Mouse (Mus musculus) MEL (cell line): ENCODE data around the gene Acvr1. TPM values are rescaled to one million over a fixed set of nuclear protein-coding genes. Genes with fewer than 3 reads are reported as not detected.

Experiments
- DNase-seq: peaks from one replicate; pipeline ENCODE4 v3.0.0; 2011; ENCODE audit warnings: low read depth, low spot score
- H3K27ac ChIP-seq: 2 replicates; pipeline ENCODE4 v1.5.1; 2012; ENCODE audit warnings: low read depth, mild to moderate bottlenecking, control low read depth, low read length, moderate library complexity; ENCODE audit not compliant: control insufficient read depth
- H3K27me3 ChIP-seq, 2 experiments: fragments of 150-350 bp in 1 of 2; sonication (generic) in 1 of 2; 2 replicates each; pipeline ENCODE4 v1.6.1; 2012; ENCODE audit warnings: low read length in 2 of 2, mild to moderate bottlenecking in 2 of 2, improper control_type of control experiment in 1 of 2, moderate library complexity in 1 of 2; ENCODE audit not compliant: insufficient read depth in 2 of 2, control insufficient read depth in 1 of 2
- H3K36me3 ChIP-seq, 2 experiments: 2 replicates each; pipeline ENCODE4 v1.6.1; 2012 to 2014; ENCODE audit warnings: low read length in 2 of 2, improper control_type of control experiment in 1 of 2, inconsistent platforms in 1 of 2, mild to moderate bottlenecking in 1 of 2; ENCODE audit not compliant: insufficient read depth in 2 of 2, control insufficient read depth in 1 of 2
- H3K4me1 ChIP-seq, 2 experiments: fragments of 150-350 bp in 1 of 2; sonication (generic) in 1 of 2; 2 replicates each; pipeline ENCODE4 v1.6.1; 2012; ENCODE audit warnings: low read length in 2 of 2, improper control_type of control experiment in 1 of 2, mild to moderate bottlenecking in 1 of 2; ENCODE audit not compliant: insufficient read depth in 2 of 2, control insufficient read depth in 1 of 2
- H3K4me3 ChIP-seq, 2 experiments: fragments of 150-350 bp in 1 of 2; sonication (generic) in 1 of 2; 2 replicates each; pipeline ENCODE4 v1.5.1; 2012; ENCODE audit warnings: low read depth in 2 of 2, low read length in 2 of 2, mild to moderate bottlenecking in 2 of 2, moderate library complexity in 2 of 2, control low read depth in 1 of 2, improper control_type of control experiment in 1 of 2; ENCODE audit not compliant: control insufficient read depth in 1 of 2, insufficient read depth in 1 of 2
- H3K79me2 ChIP-seq: 2 replicates; pipeline ENCODE4 v1.6.1; 2012; ENCODE audit warnings: mild to moderate bottlenecking, low read length, moderate library complexity; ENCODE audit not compliant: control insufficient read depth, poor library complexity, insufficient read depth
- H3K9ac ChIP-seq: 2 replicates; pipeline ENCODE4 v1.6.1; 2012; ENCODE audit warnings: low read depth, mild to moderate bottlenecking, control low read depth, low read length, moderate library complexity; ENCODE audit not compliant: control insufficient read depth, poor library complexity, severe bottlenecking
- H3K9me3 ChIP-seq: fragments of 150-350 bp; sonication (generic); replicated peaks from 2 replicates; pipeline ENCODE4 v1.6.1; 2012; ENCODE audit warnings: mild to moderate bottlenecking, low read length, improper control_type of control experiment, moderate library complexity; ENCODE audit not compliant: insufficient read depth
- BHLHE40 ChIP-seq: IDR thresholded peaks from 2 replicates; pipeline ENCODE4 v1.6.1; 2012; ENCODE audit warnings: low read depth, mild to moderate bottlenecking, inconsistent platforms, low read length, improper control_type of control experiment, borderline replicate concordance
- CHD1 ChIP-seq: IDR thresholded peaks from 2 replicates; pipeline ENCODE4 v1.6.1; 2012; ENCODE audit warnings: low read depth, mild to moderate bottlenecking, inconsistent platforms, low read length, improper control_type of control experiment
- CHD2 ChIP-seq: IDR thresholded peaks from 2 replicates; pipeline ENCODE4 v1.6.1; 2011; ENCODE audit warnings: low read length, improper control_type of control experiment
- CTCF ChIP-seq, 3 experiments: IDR thresholded peaks in 2 of 3; conservative IDR thresholded peaks in 1 of 3; 2 replicates each; pipeline ENCODE4 v1.5.1; 2011 to 2012; ENCODE audit warnings: low read length in 3 of 3, low read depth in 2 of 3, mild to moderate bottlenecking in 2 of 3, improper control_type of control experiment in 1 of 3, inconsistent platforms in 1 of 3, mixed read lengths in 1 of 3, moderate library complexity in 1 of 3; ENCODE audit not compliant: control insufficient read depth in 1 of 3, insufficient read depth in 1 of 3, poor library complexity in 1 of 3, severe bottlenecking in 1 of 3
- E2F4 ChIP-seq: IDR thresholded peaks from 2 replicates; pipeline ENCODE4 v1.6.1; 2011; ENCODE audit warnings: low read depth, low read length, improper control_type of control experiment, borderline replicate concordance
- ELF1 ChIP-seq: IDR thresholded peaks from 2 replicates; pipeline ENCODE4 v1.6.1; 2014; ENCODE audit warnings: low read depth, mild to moderate bottlenecking, inconsistent platforms, low read length, improper control_type of control experiment, moderate library complexity
- ETS1 ChIP-seq: IDR thresholded peaks from 2 replicates; pipeline ENCODE4 v1.6.1; 2012; ENCODE audit warnings: low read depth, mild to moderate bottlenecking, inconsistent platforms, low read length, improper control_type of control experiment, moderate library complexity
- GABPA ChIP-seq: IDR thresholded peaks from 2 replicates; pipeline ENCODE4 v1.6.1; 2012; ENCODE audit warnings: low read depth, mild to moderate bottlenecking, inconsistent platforms, low read length, improper control_type of control experiment, moderate library complexity
- HCFC1 ChIP-seq: IDR thresholded peaks from 2 replicates; pipeline ENCODE4 v1.6.1; 2012; ENCODE audit warnings: low read depth, mild to moderate bottlenecking, inconsistent platforms, low read length, improper control_type of control experiment, moderate library complexity
- MAX ChIP-seq: IDR thresholded peaks from 2 replicates; pipeline ENCODE4 v1.6.1; 2011; ENCODE audit warnings: low read length, improper control_type of control experiment
- MEF2A ChIP-seq: IDR thresholded peaks from 2 replicates; pipeline ENCODE4 v1.6.1; 2014; ENCODE audit warnings: low read depth, mild to moderate bottlenecking, inconsistent platforms, low read length, improper control_type of control experiment; ENCODE audit not compliant: poor library complexity, insufficient replicate concordance, severe bottlenecking; ENCODE audit errors: extremely low read depth
- MXI1 ChIP-seq: IDR thresholded peaks from 2 replicates; pipeline ENCODE4 v1.6.1; 2011; ENCODE audit warnings: mild to moderate bottlenecking, low read depth, low read length, improper control_type of control experiment
- MYB ChIP-seq: IDR thresholded peaks from 2 replicates; pipeline ENCODE4 v1.6.1; 2011; ENCODE audit warnings: mild to moderate bottlenecking, low read depth, low read length, improper control_type of control experiment
- MYC ChIP-seq: IDR thresholded peaks from 2 replicates; pipeline ENCODE4 v1.6.1; 2011; ENCODE audit warnings: low read depth, mild to moderate bottlenecking, low read length, improper control_type of control experiment, moderate library complexity
- NELFE ChIP-seq: IDR thresholded peaks from 2 replicates; pipeline ENCODE4 v1.6.1; 2011; ENCODE audit warnings: low read depth, low read length, improper control_type of control experiment
- POLR2AphosphoS2 ChIP-seq: IDR thresholded peaks from 2 replicates; pipeline ENCODE4 v1.6.1; 2011; ENCODE audit warnings: low read length, improper control_type of control experiment
- POLR2AphosphoS5 ChIP-seq: IDR thresholded peaks from 2 replicates; pipeline ENCODE4 v1.6.1; 2012; ENCODE audit warnings: low read depth, borderline replicate concordance, mild to moderate bottlenecking, inconsistent platforms, low read length, moderate library complexity, mixed read lengths
- RCOR1 ChIP-seq: IDR thresholded peaks from 2 replicates; pipeline ENCODE4 v1.6.1; 2012; ENCODE audit warnings: low read depth, mild to moderate bottlenecking, inconsistent platforms, low read length, improper control_type of control experiment
- SIN3A ChIP-seq: IDR thresholded peaks from 2 replicates; pipeline ENCODE4 v1.6.1; 2012; ENCODE audit warnings: low read length, improper control_type of control experiment, inconsistent platforms
- SMC3 ChIP-seq: IDR thresholded peaks from 2 replicates; pipeline ENCODE4 v1.6.1; 2011; ENCODE audit warnings: low read depth, low read length, improper control_type of control experiment
- UBTF ChIP-seq: IDR thresholded peaks from 2 replicates; pipeline ENCODE4 v1.6.1; 2012; ENCODE audit warnings: low read depth, mild to moderate bottlenecking, inconsistent platforms, low read length, improper control_type of control experiment, moderate library complexity, borderline replicate concordance; ENCODE audit not compliant: insufficient read depth
- USF2 ChIP-seq, 2 experiments: IDR thresholded peaks; 2 replicates each; pipeline ENCODE4 v1.6.1; 2011 to 2012; ENCODE audit warnings: improper control_type of control experiment in 2 of 2, low read length in 2 of 2, borderline replicate concordance in 1 of 2, inconsistent platforms in 1 of 2, low read depth in 1 of 2, mild to moderate bottlenecking in 1 of 2; ENCODE audit not compliant: insufficient read depth in 1 of 2
- ZC3H11A ChIP-seq: IDR thresholded peaks from 2 replicates; pipeline ENCODE4 v1.6.1; 2012; ENCODE audit warnings: low read depth, mild to moderate bottlenecking, inconsistent platforms, low read length, improper control_type of control experiment
- ZKSCAN1 ChIP-seq: IDR thresholded peaks from 2 replicates; pipeline ENCODE4 v1.6.1; 2012; ENCODE audit warnings: low read depth, mild to moderate bottlenecking, inconsistent platforms, low read length, improper control_type of control experiment, moderate library complexity
- ZNF384 ChIP-seq: IDR thresholded peaks from 2 replicates; pipeline ENCODE4 v1.6.1; 2012; ENCODE audit warnings: low read depth, mild to moderate bottlenecking, inconsistent platforms, low read length, improper control_type of control experiment
- polyA plus RNA-seq, 2 experiments: library from polyadenylated mRNA; stranded (reverse) in 1 of 2; unstranded in 1 of 2; fragments of >175 nt in 1 of 2; fragments of >200 nt in 1 of 2; gene quantifications; 2 replicates each; pipeline versions ENCODE4 v1.2.1 to v1.2.4; 2012; ENCODE audit warnings: low replicate concordance in 2 of 2, low read depth in 1 of 2; ENCODE audit not compliant: insufficient read length in 2 of 2, insufficient read depth in 1 of 2, missing spikeins in 1 of 2
- total RNA-seq: library from RNA; depleted of rRNA; stranded (reverse); fragments of 300-350 nt; gene quantifications from 2 replicates; pipeline ENCODE4 v1.2.3, GENCODE M21; 2012

The Acvr1 gene
- total and polyA plus RNA-seq, 3 experiments: not detected

GRCm38 (mm10) chr2:58589637-58590036, 22.7 kb upstream of the Acvr1 start:
- H3K9ac ChIP-seq: no peak overlapping the region
- H3K79me2 ChIP-seq: no peaks in the 10 kb centered on the region
- H3K4me3 ChIP-seq: no peak overlapping the region
- TF ChIP-seq MYB: no peak
- no peak for TF ChIP-seq CTCF (IDR thresholded peaks at IDR 0.05 in 2 of 3, conservative IDR thresholded peaks at IDR 0.05 in 1 of 3; ENCODE audit: control insufficient read depth in 1 of 3, insufficient read depth in 1 of 3, low read depth in 2 of 3, low read length in 3 of 3, poor library complexity in 1 of 3, severe bottlenecking in 1 of 3)
- TF ChIP-seq NELFE: no peak
- TF ChIP-seq MYC: no peak
- TF ChIP-seq MEF2A: no peak
- TF ChIP-seq SIN3A: no peak
- no peak for TF ChIP-seq POLR2AphosphoS2
- TF ChIP-seq GABPA: no peak
- TF ChIP-seq BHLHE40: no peak
- TF ChIP-seq POLR2AphosphoS5: no peak
- TF ChIP-seq CHD1: no peak
- TF ChIP-seq, all 39 proteins: peak for 0
- H3K27ac ChIP-seq: no peak overlapping the region
- no peaks in the 10 kb centered on the region for H3K36me3 ChIP-seq
- no peak for DNase-seq
- H3K9me3 ChIP-seq: no peaks in the 10 kb centered on the region
- H3K27me3 ChIP-seq: no peaks in the 10 kb centered on the region
- H3K4me1 ChIP-seq: no peaks in the 10 kb centered on the region

GRCm38 (mm10) chr2:58586311-58586710, 19.4 kb upstream of the Acvr1 start:
- H3K27ac ChIP-seq: no peak overlapping the region
- no peaks in the 10 kb centered on the region for H3K9me3 ChIP-seq
- no peak overlapping the region for H3K9ac ChIP-seq
- H3K4me1 ChIP-seq: no peaks in the 10 kb centered on the region
- no peaks in the 10 kb centered on the region for H3K79me2 ChIP-seq
- H3K36me3 ChIP-seq: no peaks in the 10 kb centered on the region
- TF ChIP-seq ZC3H11A: no peak
- TF ChIP-seq MYB: no peak
- no peak for TF ChIP-seq HCFC1
- no peak for TF ChIP-seq ETS1
- TF ChIP-seq CHD2: no peak
- no peak for TF ChIP-seq MYC
- TF ChIP-seq ELF1: no peak
- TF ChIP-seq MXI1: no peak
- TF ChIP-seq UBTF: no peak
- no peak for TF ChIP-seq E2F4
- TF ChIP-seq MAX: no peak
- TF ChIP-seq ZKSCAN1: no peak
- no peak for TF ChIP-seq ZNF384
- no peak for TF ChIP-seq RCOR1
- TF ChIP-seq SMC3: no peak
- TF ChIP-seq USF2 (IDR thresholded peaks at IDR 0.05; ENCODE audit: borderline replicate concordance in 1 of 2, insufficient read depth in 1 of 2, low read depth in 1 of 2, low read length in 2 of 2): no peak
- H3K4me3 ChIP-seq: no peak overlapping the region
- no peaks in the 10 kb centered on the region for H3K27me3 ChIP-seq
- DNase-seq: no peak
